Mouse (Mus musculus) testis, adult 2 months (tissue): ENCODE data around the gene Ski. TPM values are rescaled to one million over a fixed set of nuclear protein-coding genes. Genes with fewer than 3 reads are reported as not detected.

Experiments
- H3K27ac ChIP-seq: fragments of 200-500 bp; 2 replicates; pipeline ENCODE4 v1.5.1; 2012; ENCODE audit warnings: low read depth, low read length; ENCODE audit not compliant: control insufficient read depth, insufficient read depth
- H3K27me3 ChIP-seq: fragments of 200-500 bp; 2 replicates; pipeline ENCODE4 v1.6.1; 2012; ENCODE audit warnings: mild to moderate bottlenecking, low read length, moderate library complexity; ENCODE audit not compliant: control insufficient read depth, insufficient read depth
- H3K36me3 ChIP-seq: fragments of 200-500 bp; 2 replicates; pipeline ENCODE4 v1.6.1; 2012; ENCODE audit warnings: mild to moderate bottlenecking, low read length; ENCODE audit not compliant: control insufficient read depth, insufficient read depth
- H3K4me1 ChIP-seq: fragments of 200-500 bp; 2 replicates; pipeline ENCODE4 v1.6.1; 2012; ENCODE audit warnings: low read length; ENCODE audit not compliant: control insufficient read depth, insufficient read depth
- H3K4me3 ChIP-seq: fragments of 200-500 bp; 2 replicates; pipeline ENCODE4 v1.5.1; 2012; ENCODE audit warnings: low read depth, mild to moderate bottlenecking, low read length, moderate library complexity, mixed read lengths; ENCODE audit not compliant: control insufficient read depth
- CTCF ChIP-seq: fragments of 200-500 bp; IDR thresholded peaks from 2 replicates; pipeline ENCODE4 v1.5.1; 2012; ENCODE audit warnings: low read depth, mild to moderate bottlenecking, inconsistent platforms, low read length, moderate library complexity; ENCODE audit not compliant: control insufficient read depth, insufficient read depth, insufficient replicate concordance
- POLR2A ChIP-seq: fragments of 200-500 bp; IDR thresholded peaks from 2 replicates; pipeline ENCODE4 v1.6.1; 2012; ENCODE audit warnings: low read depth, mild to moderate bottlenecking, inconsistent platforms, low read length, moderate library complexity; ENCODE audit not compliant: control insufficient read depth
- polyA plus RNA-seq: library from polyadenylated mRNA; depleted of rRNA; stranded (reverse); fragments of >200 nt; gene quantifications from 2 replicates; pipeline ENCODE4 v1.2.3, GENCODE M21; 2012

Gene Ski
- polyA plus RNA-seq, 1 experiment, result 5.0 TPM

DNA sequence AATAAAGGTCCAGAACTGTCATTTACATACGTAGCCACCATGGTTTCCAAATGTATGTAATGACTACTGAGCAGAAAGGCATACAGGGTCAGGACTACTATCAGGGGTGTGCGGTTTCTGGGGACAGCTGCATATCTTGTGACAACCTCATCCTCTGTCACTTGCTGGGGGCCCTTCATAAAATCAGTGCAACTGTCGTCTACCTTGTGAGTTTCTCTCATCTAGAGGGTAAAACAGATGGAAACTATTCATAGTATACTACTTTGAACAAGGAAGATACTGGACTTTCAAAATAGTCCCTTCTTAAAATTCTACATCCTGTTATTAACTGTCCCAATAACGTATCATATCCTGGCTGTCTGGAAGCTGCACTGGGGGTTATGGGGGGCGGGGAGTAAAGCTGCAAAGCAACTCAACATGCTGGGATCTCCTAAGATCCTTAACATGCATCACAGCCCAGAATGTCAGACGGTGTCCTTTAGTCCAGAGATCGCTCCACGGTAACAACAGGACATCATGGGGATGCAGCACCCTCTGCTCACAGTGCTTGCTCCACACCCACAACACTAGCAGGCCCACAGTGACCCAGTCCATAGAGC lies 51.7 kb downstream of the Ski start:
- no peak overlapping the region for H3K27ac ChIP-seq
- no peak for TF ChIP-seq POLR2A
- TF ChIP-seq CTCF, result no peak
- H3K4me1 ChIP-seq, result peaks cover 12% of the 10 kb centered on the region
- H3K27me3 ChIP-seq, result no peaks in the 10 kb centered on the region
- no peak overlapping the region for H3K4me3 ChIP-seq
- no peaks in the 10 kb centered on the region for H3K36me3 ChIP-seq

DNA sequence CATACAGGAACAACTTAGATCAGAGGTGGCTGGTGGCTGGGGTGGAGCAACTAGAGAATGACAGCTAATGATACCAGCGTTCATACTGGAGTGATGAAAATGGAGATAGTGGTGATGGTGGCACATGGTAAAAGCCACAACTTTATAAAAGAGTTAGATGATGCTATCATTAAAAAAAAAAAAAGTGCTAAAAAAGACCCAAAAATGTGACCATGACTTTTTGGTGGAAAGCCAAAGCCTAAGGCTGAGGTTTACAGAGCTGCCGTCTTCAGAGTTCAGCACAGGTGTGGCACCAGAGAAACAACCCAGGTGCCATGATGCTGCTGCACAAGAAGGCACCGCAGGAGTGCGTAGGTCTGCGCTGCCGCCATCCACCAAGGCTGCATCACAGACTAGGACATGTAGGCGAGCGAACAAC lies 53.5 kb downstream of the Ski start:
- Histone ChIP-seq H3K4me3 (no peak overlapping the region), H3K27ac (no peak overlapping the region), H3K27me3 (no peaks in the 10 kb centered on the region), H3K4me1 (peaks cover 7% of the 10 kb centered on the region), H3K36me3 (no peaks in the 10 kb centered on the region)
- TF ChIP-seq CTCF, result no peak
- TF ChIP-seq POLR2A, result no peak

DNA sequence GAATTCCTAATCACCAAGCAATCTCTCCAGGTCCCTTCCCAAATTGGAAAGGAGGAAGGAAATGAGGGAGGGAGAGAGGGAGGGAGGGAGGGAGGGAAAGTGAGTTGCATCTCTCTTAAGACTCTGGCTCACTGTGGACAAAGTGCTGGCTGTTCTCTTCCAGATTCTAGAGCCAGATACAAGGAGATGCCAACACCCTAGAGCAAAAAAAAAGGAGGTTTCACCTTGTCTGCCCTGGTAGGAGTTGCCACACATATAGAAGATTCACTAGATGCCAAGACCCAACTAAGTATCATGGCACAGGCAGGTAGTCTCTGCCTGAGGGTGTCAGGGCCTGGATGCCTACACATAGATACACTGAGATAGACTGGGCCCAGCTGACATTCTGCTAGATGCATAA lies 56.5 kb downstream of the Ski start:
- H3K27me3 ChIP-seq, result no peaks in the 10 kb centered on the region
- no peaks in the 10 kb centered on the region for H3K36me3 ChIP-seq
- no peak overlapping the region for H3K27ac ChIP-seq
- H3K4me1 ChIP-seq, result peaks cover 3% of the 10 kb centered on the region; the same call in 1 of the 2 replicates
- no peak for TF ChIP-seq POLR2A
- TF ChIP-seq CTCF, result no peak
- H3K4me3 ChIP-seq, result no peak overlapping the region

DNA sequence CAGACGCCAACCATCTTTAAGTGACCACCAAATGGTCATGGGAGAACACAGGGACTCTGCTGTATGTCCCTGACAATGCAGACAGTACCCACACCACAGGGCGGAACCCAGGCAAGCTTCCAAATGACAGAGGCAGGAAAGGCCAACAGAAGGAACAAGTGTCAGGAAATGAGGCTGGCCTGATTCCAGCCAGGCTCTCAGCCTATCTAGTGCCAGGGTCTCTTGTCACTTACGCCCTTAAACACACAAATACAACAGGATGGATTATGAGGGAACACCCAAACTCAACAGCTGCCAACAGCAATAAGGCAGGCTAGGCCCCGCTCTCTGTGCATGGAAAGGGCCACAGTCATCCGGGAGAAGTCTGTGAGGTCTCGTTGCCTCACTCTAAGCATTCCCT lies 57.8 kb downstream of the Ski start:
- TF ChIP-seq POLR2A (no peak), CTCF (no peak)
- H3K4me3 ChIP-seq, result no peak overlapping the region
- peaks cover 3% of the 10 kb centered on the region; the same call in 1 of the 2 replicates for H3K4me1 ChIP-seq
- no peaks in the 10 kb centered on the region for H3K27me3 ChIP-seq
- no peak overlapping the region; the same call in 1 of the 2 replicates for H3K27ac ChIP-seq
- H3K36me3 ChIP-seq, result no peaks in the 10 kb centered on the region

DNA sequence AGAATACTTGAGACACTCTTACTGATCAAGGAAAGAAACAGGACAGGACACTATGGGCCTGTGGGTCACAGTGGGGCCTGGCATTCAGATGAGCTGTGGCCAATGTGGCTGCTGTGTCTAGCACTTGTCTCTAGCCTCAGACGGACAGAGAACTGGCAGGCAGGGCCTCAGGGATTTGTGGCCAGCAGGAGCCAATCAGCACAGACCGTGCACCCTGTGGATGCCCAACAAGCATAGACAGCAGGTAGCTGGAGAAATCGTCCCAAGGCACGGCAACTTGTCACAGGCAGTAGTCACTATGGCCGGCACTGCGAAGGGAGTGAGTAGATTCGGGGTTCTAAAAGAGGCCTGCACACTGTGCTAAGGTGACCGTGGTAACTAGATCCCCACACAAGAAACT lies 58.7 kb downstream of the Ski start:
- TF ChIP-seq POLR2A (no peak), CTCF (no peak)
- H3K4me3 ChIP-seq, result no peak overlapping the region
- H3K36me3 ChIP-seq, result no peaks in the 10 kb centered on the region
- H3K27ac ChIP-seq, result no peak overlapping the region
- H3K4me1 ChIP-seq, result peaks cover 3% of the 10 kb centered on the region; the same call in 1 of the 2 replicates
- H3K27me3 ChIP-seq, result no peaks in the 10 kb centered on the region

DNA sequence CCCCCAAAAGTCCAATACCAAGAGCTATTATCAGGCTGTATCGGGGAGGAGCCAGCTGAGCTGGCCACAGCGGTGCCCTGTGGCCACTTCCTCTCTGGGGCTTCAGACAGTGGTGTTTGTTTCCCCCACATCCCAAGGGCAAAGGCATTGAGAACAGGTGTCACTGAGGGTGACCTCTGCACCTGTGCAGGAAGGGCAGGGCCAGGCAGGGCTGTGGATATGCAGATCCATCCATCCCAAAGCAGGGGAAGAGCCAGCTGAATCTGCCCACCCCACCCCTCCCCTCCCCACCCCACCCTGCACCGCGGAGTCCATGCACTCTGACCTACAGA lies 59.1 kb downstream of the Ski start:
- no peaks in the 10 kb centered on the region for H3K27me3 ChIP-seq
- no peak overlapping the region for H3K4me3 ChIP-seq
- no peak; the same call in 1 of the 2 replicates for TF ChIP-seq POLR2A
- TF ChIP-seq CTCF, result no peak
- H3K27ac ChIP-seq, result no peak overlapping the region
- peaks cover 3% of the 10 kb centered on the region; the same call in 1 of the 2 replicates for H3K4me1 ChIP-seq
- no peaks in the 10 kb centered on the region for H3K36me3 ChIP-seq

DNA sequence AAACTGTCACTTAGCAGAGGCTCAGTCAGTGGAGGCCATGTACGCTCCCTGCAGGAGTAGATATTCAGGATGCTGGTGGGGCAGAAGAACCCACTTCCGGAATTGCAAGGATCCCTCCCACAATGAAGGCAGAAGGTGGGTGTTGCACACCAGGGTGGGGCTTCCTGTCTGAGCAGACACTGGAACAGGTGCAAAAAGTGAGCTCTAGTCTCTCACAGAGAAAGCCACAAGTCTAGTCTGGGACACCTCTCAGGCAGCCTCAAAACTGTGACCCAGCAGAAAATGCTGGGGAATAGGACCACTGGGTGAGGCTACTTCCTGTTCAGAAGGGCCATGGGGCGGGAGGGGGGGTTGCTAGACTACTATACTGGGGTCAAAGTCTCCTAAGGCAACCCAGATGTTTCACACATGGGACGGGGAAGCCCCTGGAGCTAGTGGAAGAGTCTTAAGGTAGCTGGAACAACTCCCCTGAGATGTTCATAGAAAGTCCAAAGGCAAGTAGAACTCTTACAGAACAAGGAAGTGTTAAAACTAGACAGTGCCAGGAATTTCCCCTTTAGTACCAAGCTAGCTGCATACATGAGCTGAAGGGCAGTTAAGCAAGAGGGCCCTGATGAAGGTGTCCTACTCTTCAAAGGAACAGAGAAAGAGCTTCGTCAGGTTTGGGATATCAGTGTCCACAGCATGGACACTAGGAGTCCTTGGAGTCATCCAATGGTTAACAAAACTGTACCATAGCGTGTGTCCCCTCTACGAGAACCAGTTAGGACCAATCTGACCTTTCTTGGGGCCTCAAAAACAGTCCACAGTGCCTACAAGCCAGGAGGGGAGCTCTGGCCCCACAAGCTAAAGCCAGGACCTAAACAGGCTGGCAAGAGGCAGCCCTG lies 59.7 kb downstream of the Ski start:
- TF ChIP-seq POLR2A, result no peak
- TF ChIP-seq CTCF, result no peak
- Histone ChIP-seq H3K36me3 (no peaks in the 10 kb centered on the region), H3K27ac (no peak overlapping the region), H3K27me3 (no peaks in the 10 kb centered on the region), H3K4me1 (peaks cover 3% of the 10 kb centered on the region; the same call in 1 of the 2 replicates), H3K4me3 (no peak overlapping the region)
